Mouse (Mus musculus) adrenal gland, adult (tissue): ENCODE data around the gene Gabarap.
"Not testable (repeated sequence)": the region's sequence is repeated elsewhere in the genome, so short reads cannot be mapped to it uniquely, and the experiment has no call there.

Experiments
- DNase-seq, 2 experiments: peaks; one replicate each; pipeline ENCODE4 v3.0.0; 2022 to 2023; ENCODE audit warnings: low spot score in 1 of 2; ENCODE audit not compliant: inconsistent age in 2 of 2

Gabarap gene

GRCm38 (mm10) chr11:69996161-69997061 lies 5.5 kb downstream of the Gabarap start:
- DNase-seq = peak; percentile 69 to 86

- DNase-seq = peak; percentile 92 to 96
These were observed 6.1 kb downstream of the Gabarap start for GRCm38 (mm10) chr11:69997070-69997509.

GRCm38 (mm10) chr11:69998567-69999491 lies 7.9 kb downstream of the Gabarap start:
- DNase-seq = peak; percentile 52 to 69

- DNase-seq = peak in 1 of 2 experiments; percentile 47
These were observed 8.7 kb downstream of the Gabarap start for GRCm38 (mm10) chr11:69999666-70000065.

- DNase-seq = peak; percentile 93 to 97
These were observed 9.5 kb downstream of the Gabarap start, which contains the start of gene Dvl2 for GRCm38 (mm10) chr11:70000396-70000898. Dvl2 (plus strand) TSS chr11:70000595.

GRCm38 (mm10) chr11:70001159-70001558 lies 10.2 kb downstream of the Gabarap start:
- no peak for DNase-seq

- DNase-seq = peak in 1 of 2 experiments; percentile 69
These were observed 10.9 kb downstream of the Gabarap start for GRCm38 (mm10) chr11:70001865-70002264.

- no peak for DNase-seq
These were observed 11.5 kb downstream of the Gabarap start for GRCm38 (mm10) chr11:70002471-70002870.

GRCm38 (mm10) chr11:70005521-70005920 lies 14.6 kb downstream of the Gabarap start:
- no peak for DNase-seq

GRCm38 (mm10) chr11:70010033-70010432 lies 19.1 kb downstream of the Gabarap start:
- peak in 1 of 2 experiments; percentile 62 for DNase-seq

- no peak for DNase-seq
These were observed 19.6 kb downstream of the Gabarap start for GRCm38 (mm10) chr11:70010548-70010947.

- DNase-seq = peak in 1 of 2 experiments; percentile 62
These were observed 20.0 kb downstream of the Gabarap start for GRCm38 (mm10) chr11:70010961-70011360.

GRCm38 (mm10) chr11:70012931-70013330 lies 22.0 kb downstream of the Gabarap start:
- no peak for DNase-seq

GRCm38 (mm10) chr11:70013408-70013807 lies 22.5 kb downstream of the Gabarap start:
- peak in 1 of 2 experiments; percentile 66 for DNase-seq

- DNase-seq = no peak
These were observed 23.1 kb downstream of the Gabarap start for GRCm38 (mm10) chr11:70014051-70014450.

- peak; percentile 93 to 97 for DNase-seq
These were observed 24.1 kb downstream of the Gabarap start, which contains the start of gene Acadvl for GRCm38 (mm10) chr11:70014880-70015558. Acadvl (minus strand) TSS chr11:70015411.

GRCm38 (mm10) chr11:70015677-70016076 lies 24.7 kb downstream of the Gabarap start:
- DNase-seq = no peak

GRCm38 (mm10) chr11:70016177-70016576 lies 25.2 kb downstream of the Gabarap start:
- DNase-seq = not testable (repeated sequence)

GRCm38 (mm10) chr11:70016669-70017068 lies 25.7 kb downstream of the Gabarap start, which contains the start of gene Dlg4:
Dlg4 (plus strand) TSS chr11:70016942.
- DNase-seq = no peak

GRCm38 (mm10) chr11:70017199-70017767 lies 26.3 kb downstream of the Gabarap start:
- DNase-seq = no peak
